Mouse (Mus musculus) G1E (cell line): ENCODE results near the gene Map4. TPM values are rescaled to one million over a fixed set of nuclear protein-coding genes. Genes with fewer than 3 reads are reported as not detected.

Experiments
- ATAC-seq: 2 replicates; pipeline ENCODE4 v1.8.0; 2016; ENCODE audit warnings: mild to moderate bottlenecking; ENCODE audit not compliant: insufficient number of reproducible peaks, poor library complexity, low FRiP score, severe bottlenecking; ENCODE audit errors: extremely low read depth
- DNase-seq: peaks from one replicate; pipeline ENCODE4 v3.0.0; 2012; ENCODE audit warnings: low spot score
- H3K27me3 ChIP-seq: 2 replicates; pipeline ENCODE4 v1.6.1; 2012; ENCODE audit warnings: mild to moderate bottlenecking, low read length, inconsistent platforms; ENCODE audit not compliant: insufficient read depth
- H3K36me3 ChIP-seq: replicated peaks from 2 replicates; pipeline ENCODE3; 2012; ENCODE audit warnings: mild to moderate bottlenecking, inconsistent platforms
- H3K4me1 ChIP-seq: 2 replicates; pipeline ENCODE4 v1.6.1; 2012; ENCODE audit warnings: low read depth, low read length, inconsistent platforms, mixed read lengths; ENCODE audit not compliant: insufficient read depth
- H3K4me3 ChIP-seq: 2 replicates; pipeline ENCODE4 v1.5.1; 2012; ENCODE audit warnings: low read depth, mild to moderate bottlenecking, inconsistent platforms, low read length, moderate library complexity, mixed read lengths
- H3K9me3 ChIP-seq: replicated peaks from 2 replicates; pipeline ENCODE4 v1.6.1; 2012; ENCODE audit warnings: inconsistent platforms
- CTCF ChIP-seq: IDR thresholded peaks from 2 replicates; pipeline ENCODE4 v1.5.1; 2012; ENCODE audit warnings: low read depth, low read length, inconsistent platforms, mixed read lengths
- GATA1 ChIP-seq: IDR thresholded peaks from 2 replicates; pipeline ENCODE4 v1.6.1; 2012; ENCODE audit warnings: borderline replicate concordance, low read length, inconsistent platforms, mixed read lengths
- GATA2 ChIP-seq: IDR thresholded peaks from 2 replicates; pipeline ENCODE4 v1.6.1; 2012; ENCODE audit warnings: low read depth, low read length, inconsistent platforms, borderline replicate concordance
- POLR2AphosphoS5 ChIP-seq: IDR thresholded peaks from 2 replicates; pipeline ENCODE4 v1.6.1; 2012; ENCODE audit warnings: low read depth, low read length, inconsistent platforms; ENCODE audit not compliant: insufficient replicate concordance
- TAL1 ChIP-seq: conservative IDR thresholded peaks from 2 replicates; pipeline ENCODE4 v1.6.1; 2012; ENCODE audit warnings: low read depth, low read length, inconsistent platforms, mixed read lengths
- polyA plus RNA-seq: library from polyadenylated mRNA; stranded (reverse); fragments of >175 nt; gene quantifications from 2 replicates; pipeline ENCODE4 v1.2.3, GENCODE M21; 2012
- total RNA-seq, 2 experiments: library from RNA; stranded (forward) in 1 of 2; stranded (reverse) in 1 of 2; fragments of 200-1000 nt in 1 of 2; fragments of >200 nt in 1 of 2; fragmentation: Nextera tagmentation in 1 of 2; gene quantifications; 2 replicates each; pipeline ENCODE4 v1.2.3; 2014 to 2017

The Map4 gene
- total and polyA plus RNA-seq, 3 experiments = 27.2 to 69.3 (median 47.5) TPM

DNA sequence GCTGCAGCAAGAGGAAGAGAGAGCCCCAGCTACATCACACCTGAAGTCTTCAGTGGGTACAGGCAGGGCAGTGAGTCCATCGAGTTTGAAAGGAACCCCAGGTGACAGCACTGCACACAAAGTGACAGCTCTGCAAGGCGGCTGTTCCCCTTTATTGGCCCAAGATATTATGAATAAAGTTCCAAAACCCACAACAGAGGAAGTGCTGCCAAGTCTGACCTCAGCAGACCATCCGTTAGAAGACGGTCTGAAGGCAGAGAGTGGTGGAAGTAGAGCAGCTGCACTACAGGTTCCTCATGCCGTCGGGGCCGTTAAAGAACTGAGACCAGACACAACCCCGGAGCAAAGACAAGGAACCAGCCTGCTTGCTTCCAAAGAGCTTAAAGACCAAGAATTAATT, 106.6 kb downstream of the Map4 start:
- Histone ChIP-seq H3K4me1 (peaks cover 13% of the 10 kb centered on the region), H3K27me3 (no peaks in the 10 kb centered on the region), H3K9me3 (no peaks in the 10 kb centered on the region), H3K36me3 (peaks cover 41% of the 10 kb centered on the region), H3K4me3 (no peak overlapping the region)
- ATAC-seq (no peak; the same call in 1 of the 2 replicates), DNase-seq (no peak)
- no peak for TF ChIP-seq GATA2
- no peak for TF ChIP-seq POLR2AphosphoS5
- TF ChIP-seq TAL1 = no peak

DNA sequence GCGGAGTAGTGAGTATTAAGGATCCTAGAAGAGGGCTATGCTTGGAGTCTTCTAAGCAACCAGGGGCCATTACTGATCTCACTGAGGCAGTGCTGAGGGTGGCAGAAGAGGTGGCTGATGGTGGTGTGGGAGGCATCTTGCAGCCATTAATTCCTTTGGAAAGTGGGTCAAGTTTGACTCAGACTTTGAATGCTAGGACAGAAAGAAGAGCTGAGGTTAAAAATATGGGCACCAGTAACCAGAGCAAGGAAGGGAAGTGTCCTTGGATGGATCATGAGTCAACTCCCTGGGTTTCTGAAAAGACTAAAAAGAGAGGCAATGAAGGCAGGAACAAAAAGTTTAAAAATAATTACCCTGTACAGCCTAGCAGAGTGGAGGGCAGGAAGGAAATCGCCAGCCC, 107.2 kb downstream of the Map4 start:
- Histone ChIP-seq H3K4me1 (peaks cover 13% of the 10 kb centered on the region), H3K9me3 (no peaks in the 10 kb centered on the region), H3K27me3 (no peaks in the 10 kb centered on the region), H3K4me3 (no peak overlapping the region), H3K36me3 (peaks cover 41% of the 10 kb centered on the region)
- ATAC-seq (no peak), DNase-seq (no peak)
- TF ChIP-seq CTCF (no peak), POLR2AphosphoS5 (no peak), GATA1 (no peak), TAL1 (no peak), GATA2 (no peak)

DNA sequence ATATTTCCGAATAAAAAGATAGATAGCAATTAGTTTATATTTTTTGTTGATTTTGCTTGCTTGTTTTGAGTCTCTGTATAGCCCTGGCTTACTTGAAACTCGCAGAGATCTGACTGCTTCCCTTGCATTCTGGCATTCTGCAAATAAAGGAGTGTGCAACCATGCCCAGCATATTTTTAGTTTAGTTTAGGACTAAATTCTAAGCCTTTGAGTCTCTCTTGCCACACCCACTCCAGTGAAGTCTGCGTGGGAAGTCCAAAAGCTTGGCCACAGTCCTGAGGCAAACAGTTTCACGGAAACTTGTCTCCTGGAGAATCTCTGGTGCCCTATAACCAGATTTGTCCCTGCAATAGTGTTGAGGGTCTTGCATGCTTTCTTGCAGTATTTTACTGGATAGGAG, 113.1 kb downstream of the Map4 start:
- ATAC-seq (no peak), DNase-seq (no peak)
- Histone ChIP-seq H3K36me3 (peaks cover 9% of the 10 kb centered on the region), H3K4me3 (no peak overlapping the region), H3K4me1 (no peaks in the 10 kb centered on the region), H3K27me3 (no peaks in the 10 kb centered on the region), H3K9me3 (no peaks in the 10 kb centered on the region)
- TF ChIP-seq TAL1 (no peak), POLR2AphosphoS5 (no peak), CTCF (no peak), GATA1 (no peak), GATA2 (no peak)

DNA sequence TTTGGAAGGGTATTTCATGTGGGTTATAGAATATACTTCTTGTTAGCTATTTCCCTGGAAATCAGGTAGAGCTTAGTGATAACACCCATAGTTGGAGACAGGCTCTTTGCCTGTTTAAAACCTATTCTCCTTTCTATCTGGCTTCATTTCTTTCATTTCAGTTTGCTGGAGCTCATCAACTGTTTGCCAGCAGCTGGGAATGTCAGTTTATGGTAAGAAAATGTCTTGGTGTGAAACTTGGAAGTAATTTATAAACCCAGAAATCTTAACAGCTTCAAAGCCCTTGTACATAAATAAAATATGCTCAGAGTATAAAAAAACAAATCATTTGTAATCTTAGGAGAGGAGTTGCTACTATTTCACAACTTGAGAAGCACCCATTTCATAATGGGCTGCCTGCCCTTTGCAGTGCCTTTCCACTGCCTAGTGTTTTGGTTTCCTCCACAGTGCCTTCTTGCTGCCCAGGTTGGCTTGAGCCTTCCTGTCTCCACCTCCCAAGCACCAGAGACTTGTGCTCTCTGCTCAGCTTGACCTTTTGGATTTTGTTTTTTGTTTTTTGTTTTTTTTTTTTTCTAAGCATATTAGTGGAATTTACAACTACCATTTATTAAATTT, 114.6 kb downstream of the Map4 start:
- TF ChIP-seq CTCF = no peak
- no peak for TF ChIP-seq TAL1
- TF ChIP-seq POLR2AphosphoS5 = no peak
- no peak for TF ChIP-seq GATA1
- no peak for TF ChIP-seq GATA2
- Histone ChIP-seq H3K4me1 (no peaks in the 10 kb centered on the region), H3K27me3 (no peaks in the 10 kb centered on the region), H3K9me3 (no peaks in the 10 kb centered on the region), H3K4me3 (no peak overlapping the region), H3K36me3 (peaks cover 2% of the 10 kb centered on the region)
- ATAC-seq (no peak), DNase-seq (no peak)

DNA sequence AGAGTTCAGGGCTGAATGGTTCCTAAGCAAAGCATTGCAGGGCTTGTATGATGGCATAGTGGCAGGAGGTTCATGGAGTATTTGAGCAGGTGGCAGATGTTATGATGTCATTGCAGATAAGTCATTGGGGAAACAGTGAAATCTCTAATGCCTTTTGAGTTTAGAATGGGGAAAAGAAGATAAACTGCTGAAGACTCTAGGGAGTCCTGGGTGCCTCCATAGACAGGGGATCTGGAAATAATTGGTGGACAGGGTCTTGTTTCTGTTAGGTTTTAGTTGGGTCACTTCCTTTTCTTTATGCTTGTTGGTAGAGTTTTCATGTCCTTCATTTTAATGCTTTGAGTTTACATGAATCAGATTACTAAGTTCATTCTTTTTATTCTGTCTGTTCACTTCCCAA, 116.0 kb downstream of the Map4 start:
- Histone ChIP-seq H3K27me3 (no peaks in the 10 kb centered on the region), H3K4me1 (no peaks in the 10 kb centered on the region), H3K9me3 (no peaks in the 10 kb centered on the region), H3K4me3 (no peak overlapping the region), H3K36me3 (peaks cover 3% of the 10 kb centered on the region)
- TF ChIP-seq TAL1 (no peak), GATA2 (no peak), POLR2AphosphoS5 (no peak), GATA1 (no peak), CTCF (no peak)
- ATAC-seq (no peak), DNase-seq (no peak)

DNA sequence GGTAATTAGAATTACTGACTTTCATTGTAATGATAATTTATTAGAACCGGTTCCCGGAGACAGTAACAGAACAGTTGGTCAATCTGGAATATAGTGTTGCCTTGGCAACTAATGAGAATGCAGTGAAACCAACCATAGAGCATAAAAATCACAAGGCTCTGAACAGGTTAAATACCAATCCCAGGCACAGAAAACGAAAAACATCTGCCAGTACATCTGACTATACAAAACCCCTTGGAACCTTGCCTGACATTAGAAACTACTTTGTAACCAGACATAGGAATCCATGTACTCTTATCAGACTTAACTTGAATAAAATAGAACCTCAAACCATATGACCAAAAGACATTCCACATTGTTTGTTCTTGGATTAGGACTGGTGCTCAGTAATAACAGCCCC, 116.6 kb downstream of the Map4 start:
- Histone ChIP-seq H3K36me3 (peaks cover 9% of the 10 kb centered on the region), H3K9me3 (no peaks in the 10 kb centered on the region), H3K4me3 (no peak overlapping the region), H3K27me3 (no peaks in the 10 kb centered on the region), H3K4me1 (no peaks in the 10 kb centered on the region)
- DNase-seq (no peak), ATAC-seq (no peak)
- TF ChIP-seq TAL1 (no peak), GATA2 (no peak), CTCF (no peak), GATA1 (no peak), POLR2AphosphoS5 (no peak)
